Mouse (Mus musculus): ENCODE results near the gene Cpa2.
A peak's percentile ranks its signal among the peaks of the same experiment; 100 is the strongest.

The Cpa2 gene

DNA sequence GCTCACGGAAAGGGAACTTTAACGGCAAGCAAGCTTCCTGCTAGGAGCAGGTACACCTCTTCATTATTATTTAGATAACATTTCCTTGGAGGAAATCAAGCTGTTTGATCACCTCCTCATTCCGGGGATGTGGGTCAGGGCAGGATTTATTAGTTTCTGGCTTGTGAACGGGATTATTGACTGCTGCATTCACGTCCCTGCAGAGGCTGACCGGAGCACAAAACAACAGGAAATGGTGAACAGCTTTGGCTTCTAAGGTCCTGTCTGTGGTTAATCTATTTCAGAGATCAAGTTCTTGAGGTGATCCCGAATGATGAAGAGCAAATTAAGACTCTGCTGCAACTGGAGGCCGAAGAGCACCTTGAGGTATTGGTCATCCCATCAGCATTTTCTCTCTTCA lies 2.5 kb downstream of the Cpa2 start:
- Histone ChIP-seq H3K4me1 (replicated peaks; ENCODE audit: low read depth, low read length) (peaks cover 46% of the 10 kb centered on the region), H3K27me3 (ENCODE audit: insufficient read depth, low read length) (peaks cover 49% of the 10 kb centered on the region), H3K9me3 (ENCODE audit: low read length) (no peaks in the 10 kb centered on the region), H3K36me3 (ENCODE audit: insufficient read depth, low read length) (no peaks in the 10 kb centered on the region), H3K4me3 (replicated peaks; ENCODE audit: low read length) (no peak overlapping the region)
- no peak for TF ChIP-seq CTCF (conservative IDR thresholded peaks at IDR 0.05; ENCODE audit: low read length)
- no peak for TF ChIP-seq POU5F1 (IDR thresholded peaks at IDR 0.05; ENCODE audit: borderline replicate concordance, low read length)
- no peak for TF ChIP-seq NANOG (IDR thresholded peaks at IDR 0.05; ENCODE audit: borderline replicate concordance, low read length)

DNA sequence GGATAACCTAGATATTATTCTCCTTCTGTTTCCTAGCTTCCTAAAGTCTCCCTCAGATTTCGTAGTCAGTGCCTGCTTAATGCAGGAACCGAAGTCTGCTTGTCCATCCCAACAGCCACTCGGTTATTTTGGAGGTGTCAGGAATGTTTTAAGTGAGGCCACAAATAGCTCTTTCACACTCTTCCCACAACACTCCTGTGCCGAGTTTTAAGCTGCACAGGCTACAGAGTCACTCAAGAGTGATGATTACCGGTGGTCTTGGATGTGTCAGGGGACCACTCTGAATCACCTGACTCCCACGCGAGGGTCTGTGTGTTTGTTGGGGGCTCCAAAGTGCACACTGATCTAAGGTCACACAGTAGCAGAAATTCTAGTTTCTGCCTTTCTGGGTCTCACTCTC lies 4.3 kb downstream of the Cpa2 start:
- peaks cover 56% of the 10 kb centered on the region for H3K4me1 ChIP-seq (replicated peaks; ENCODE audit: low read depth, low read length)
- no peak overlapping the region for H3K4me3 ChIP-seq (replicated peaks; ENCODE audit: low read length)
- no peak for TF ChIP-seq POU5F1 (IDR thresholded peaks at IDR 0.05; ENCODE audit: borderline replicate concordance, low read length)
- TF ChIP-seq NANOG (IDR thresholded peaks at IDR 0.05; ENCODE audit: borderline replicate concordance, low read length): no peak
- TF ChIP-seq CTCF (conservative IDR thresholded peaks at IDR 0.05; ENCODE audit: low read length): no peak
- peaks cover 60% of the 10 kb centered on the region for H3K27me3 ChIP-seq (ENCODE audit: insufficient read depth, low read length)
- H3K9me3 ChIP-seq (ENCODE audit: low read length): no peaks in the 10 kb centered on the region
- H3K36me3 ChIP-seq (ENCODE audit: insufficient read depth, low read length): no peaks in the 10 kb centered on the region

DNA sequence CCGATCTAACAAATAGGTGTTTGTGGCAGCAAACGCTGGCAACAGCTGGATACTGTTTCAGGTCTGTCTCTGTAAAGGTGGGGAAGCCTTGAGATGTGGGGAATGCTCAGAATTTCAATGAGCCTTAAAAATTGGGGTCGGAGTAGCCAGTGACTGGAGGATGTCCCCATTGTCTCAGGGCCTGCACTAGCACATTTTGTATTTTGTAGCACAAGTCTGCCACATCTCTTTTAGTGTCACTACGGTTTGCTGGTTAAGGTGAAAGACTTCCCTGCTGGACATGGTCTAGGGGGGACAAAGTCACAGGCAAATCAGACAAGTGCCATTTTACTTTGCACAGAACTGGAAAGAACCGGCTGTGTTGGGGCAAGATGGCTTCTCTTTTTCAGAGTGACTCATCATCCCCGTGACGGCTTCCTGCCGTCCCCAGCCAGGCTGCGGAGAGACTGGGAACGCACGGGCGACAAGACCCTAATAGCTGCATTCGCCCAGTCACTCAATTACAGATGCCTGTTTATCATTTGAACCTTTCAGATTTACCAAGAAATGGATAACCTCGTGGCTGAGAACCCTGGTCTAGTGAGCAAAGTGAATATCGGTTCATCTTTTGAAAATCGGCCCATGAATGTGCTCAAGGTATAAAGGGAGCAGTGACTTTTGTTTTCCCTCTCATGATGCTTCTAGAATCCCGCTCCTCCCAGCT lies 5.3 kb downstream of the Cpa2 start:
- Histone ChIP-seq H3K4me3 (replicated peaks; ENCODE audit: low read length) (peak overlapping the region; percentile 35), H3K4me1 (replicated peaks; ENCODE audit: low read depth, low read length) (peaks cover 59% of the 10 kb centered on the region), H3K9me3 (ENCODE audit: low read length) (no peaks in the 10 kb centered on the region), H3K27me3 (ENCODE audit: insufficient read depth, low read length) (peaks cover 61% of the 10 kb centered on the region), H3K36me3 (ENCODE audit: insufficient read depth, low read length) (no peaks in the 10 kb centered on the region)
- TF ChIP-seq NANOG (IDR thresholded peaks at IDR 0.05; ENCODE audit: borderline replicate concordance, low read length) (no peak), POU5F1 (IDR thresholded peaks at IDR 0.05; ENCODE audit: borderline replicate concordance, low read length) (no peak), CTCF (conservative IDR thresholded peaks at IDR 0.05; ENCODE audit: low read length) (no peak)

DNA sequence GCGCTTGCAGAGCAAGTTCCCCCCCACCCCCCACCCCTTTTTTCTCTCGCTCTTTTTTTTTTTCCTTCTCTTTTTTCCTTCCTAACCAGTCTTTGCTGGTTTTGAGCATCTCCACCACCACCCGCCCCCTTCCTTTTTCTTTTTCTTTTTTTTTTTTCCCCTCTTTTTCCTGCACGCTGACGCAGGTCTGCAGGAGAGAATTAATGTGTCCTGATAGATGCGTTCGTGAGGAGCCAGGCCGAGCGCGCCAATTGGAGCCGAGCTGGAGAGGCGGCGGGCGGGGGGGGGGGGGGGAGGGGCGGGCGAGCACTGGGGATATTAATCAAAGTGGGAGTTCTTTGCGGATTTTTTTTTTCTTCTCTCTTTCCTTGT lies 5.9 kb downstream of the Cpa2 start:
- Histone ChIP-seq H3K9me3 (ENCODE audit: low read length) (no peaks in the 10 kb centered on the region), H3K27me3 (ENCODE audit: insufficient read depth, low read length) (peaks cover 59% of the 10 kb centered on the region), H3K4me3 (replicated peaks; ENCODE audit: low read length) (peak overlapping the region; percentile 35), H3K4me1 (replicated peaks; ENCODE audit: low read depth, low read length) (peaks cover 61% of the 10 kb centered on the region), H3K36me3 (ENCODE audit: insufficient read depth, low read length) (no peaks in the 10 kb centered on the region)
- TF ChIP-seq POU5F1 (IDR thresholded peaks at IDR 0.05; ENCODE audit: borderline replicate concordance, low read length) (no peak), CTCF (conservative IDR thresholded peaks at IDR 0.05; ENCODE audit: low read length) (no peak), NANOG (IDR thresholded peaks at IDR 0.05; ENCODE audit: borderline replicate concordance, low read length) (no peak)

DNA sequence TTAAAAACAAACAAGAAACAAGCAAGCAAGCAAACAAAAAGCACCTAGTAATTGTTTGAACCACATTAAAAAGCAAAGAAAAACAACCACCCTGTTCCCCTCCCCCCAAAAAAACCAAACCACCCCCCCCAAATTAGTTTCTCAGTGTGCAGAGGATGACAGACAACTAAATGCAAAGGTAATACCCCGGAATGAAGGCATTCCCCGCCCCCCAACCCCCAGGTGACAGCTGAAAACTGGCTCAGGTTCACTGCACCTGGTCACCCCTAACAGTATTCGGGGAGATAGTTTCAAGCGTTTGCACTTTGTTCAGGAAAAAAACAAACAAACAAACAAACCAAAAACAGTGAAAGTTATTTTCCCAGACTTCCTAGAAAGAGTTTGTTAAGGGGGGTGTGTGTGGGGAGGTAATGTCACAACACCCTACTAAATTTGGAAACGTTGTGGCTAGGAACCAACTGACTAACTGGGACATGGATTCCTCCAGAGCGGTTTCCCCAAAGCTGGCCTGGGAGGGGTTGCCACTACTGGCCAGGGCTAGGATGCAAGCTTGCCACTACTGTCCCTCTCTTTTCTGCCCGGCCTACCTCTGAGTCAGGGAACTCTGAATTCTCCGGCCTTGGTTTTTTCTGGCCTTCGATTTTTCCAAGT lies 6.4 kb downstream of the Cpa2 start:
- TF ChIP-seq CTCF (conservative IDR thresholded peaks at IDR 0.05; ENCODE audit: low read length) (no peak), NANOG (IDR thresholded peaks at IDR 0.05; ENCODE audit: borderline replicate concordance, low read length) (no peak), POU5F1 (IDR thresholded peaks at IDR 0.05; ENCODE audit: borderline replicate concordance, low read length) (no peak)
- no peaks in the 10 kb centered on the region for H3K9me3 ChIP-seq (ENCODE audit: low read length)
- no peaks in the 10 kb centered on the region for H3K36me3 ChIP-seq (ENCODE audit: insufficient read depth, low read length)
- peaks cover 62% of the 10 kb centered on the region for H3K4me1 ChIP-seq (replicated peaks; ENCODE audit: low read depth, low read length)
- H3K4me3 ChIP-seq (replicated peaks; ENCODE audit: low read length): no peak overlapping the region
- H3K27me3 ChIP-seq (ENCODE audit: insufficient read depth, low read length): peaks cover 59% of the 10 kb centered on the region

DNA sequence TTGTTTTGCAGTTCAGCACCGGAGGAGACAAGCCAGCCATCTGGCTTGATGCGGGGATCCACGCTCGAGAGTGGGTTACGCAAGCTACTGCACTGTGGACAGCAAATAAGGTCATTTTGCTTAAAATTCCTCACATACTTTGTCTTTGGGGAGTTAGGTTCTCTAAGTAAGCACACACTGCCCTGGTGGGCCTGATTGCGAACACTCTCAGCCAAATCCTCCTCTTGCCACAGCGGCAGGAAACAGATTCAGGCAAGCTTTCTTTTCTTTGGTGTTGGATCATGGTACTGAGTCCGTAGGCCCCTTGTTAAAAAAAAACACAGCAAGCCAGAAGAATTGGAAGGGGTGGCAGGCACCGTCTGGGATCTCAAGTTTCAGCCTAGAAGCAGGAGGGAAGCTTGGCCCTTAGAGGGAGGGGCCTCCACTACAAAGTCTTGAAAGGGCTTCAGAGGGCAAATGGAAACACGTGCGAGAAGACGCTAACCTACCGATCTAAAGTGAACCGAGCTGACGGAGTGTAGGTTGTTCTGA lies 7.9 kb downstream of the Cpa2 start:
- Histone ChIP-seq H3K4me3 (replicated peaks; ENCODE audit: low read length) (peak overlapping the region; percentile 32), H3K27me3 (ENCODE audit: insufficient read depth, low read length) (peaks cover 59% of the 10 kb centered on the region), H3K36me3 (ENCODE audit: insufficient read depth, low read length) (no peaks in the 10 kb centered on the region), H3K9me3 (ENCODE audit: low read length) (no peaks in the 10 kb centered on the region), H3K4me1 (replicated peaks; ENCODE audit: low read depth, low read length) (peaks cover 47% of the 10 kb centered on the region)
- TF ChIP-seq POU5F1 (IDR thresholded peaks at IDR 0.05; ENCODE audit: borderline replicate concordance, low read length) (no peak), CTCF (conservative IDR thresholded peaks at IDR 0.05; ENCODE audit: low read length) (no peak), NANOG (IDR thresholded peaks at IDR 0.05; ENCODE audit: borderline replicate concordance, low read length) (no peak)

DNA sequence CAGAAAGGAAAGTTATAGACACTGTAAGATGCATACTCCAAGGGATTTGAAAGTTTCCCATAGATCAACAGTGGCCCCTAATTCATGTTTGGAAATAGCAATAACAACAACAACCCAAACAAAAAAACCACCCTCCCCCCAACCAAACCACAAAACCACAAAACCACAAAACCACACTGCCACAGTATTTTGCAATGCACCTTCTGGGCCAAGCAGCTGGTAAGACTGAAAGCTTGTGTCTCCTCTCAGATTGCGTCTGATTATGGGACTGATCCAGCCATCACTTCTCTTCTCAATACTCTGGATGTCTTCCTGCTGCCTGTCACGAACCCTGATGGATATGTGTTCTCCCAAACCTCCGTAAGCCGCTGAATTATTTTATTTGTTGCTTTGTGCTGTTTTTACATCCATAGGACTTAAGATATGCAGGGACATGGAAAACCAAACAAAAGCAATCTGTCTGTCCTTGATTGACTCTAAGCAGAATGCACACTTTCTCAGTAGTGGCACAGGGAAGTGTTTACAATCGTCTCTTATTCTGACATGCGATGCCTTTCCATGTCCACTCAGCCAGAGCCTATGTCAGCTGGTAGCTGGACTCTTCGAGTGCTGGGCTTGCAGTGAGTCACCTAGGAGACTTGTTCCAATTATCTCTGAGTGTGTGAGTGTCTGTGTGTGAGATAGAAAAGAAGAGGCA lies 9.3 kb downstream of the Cpa2 start:
- Histone ChIP-seq H3K36me3 (ENCODE audit: insufficient read depth, low read length) (no peaks in the 10 kb centered on the region), H3K27me3 (ENCODE audit: insufficient read depth, low read length) (peaks cover 52% of the 10 kb centered on the region), H3K9me3 (ENCODE audit: low read length) (no peaks in the 10 kb centered on the region), H3K4me1 (replicated peaks; ENCODE audit: low read depth, low read length) (peaks cover 45% of the 10 kb centered on the region), H3K4me3 (replicated peaks; ENCODE audit: low read length) (no peak overlapping the region)
- no peak for TF ChIP-seq NANOG (IDR thresholded peaks at IDR 0.05; ENCODE audit: borderline replicate concordance, low read length)
- no peak for TF ChIP-seq POU5F1 (IDR thresholded peaks at IDR 0.05; ENCODE audit: borderline replicate concordance, low read length)
- TF ChIP-seq CTCF (conservative IDR thresholded peaks at IDR 0.05; ENCODE audit: low read length): no peak

DNA sequence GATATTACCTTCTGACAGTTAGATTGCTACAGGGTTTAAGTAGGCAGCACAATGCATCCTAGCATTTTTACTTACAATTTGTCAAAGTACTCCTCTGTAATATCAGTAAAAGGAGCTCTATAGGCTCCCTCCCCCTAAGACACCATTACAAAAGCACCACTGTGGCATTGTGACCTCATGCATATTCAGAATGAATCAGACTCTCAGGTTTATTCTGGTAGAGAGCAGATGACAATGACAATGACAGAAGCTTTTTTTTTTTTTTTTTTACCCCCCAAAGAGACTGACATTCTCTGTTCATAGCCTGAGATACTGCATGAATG lies 9.8 kb downstream of the Cpa2 start:
- Histone ChIP-seq H3K27me3 (ENCODE audit: insufficient read depth, low read length) (peaks cover 48% of the 10 kb centered on the region), H3K4me1 (replicated peaks; ENCODE audit: low read depth, low read length) (peaks cover 44% of the 10 kb centered on the region), H3K4me3 (replicated peaks; ENCODE audit: low read length) (no peak overlapping the region), H3K36me3 (ENCODE audit: insufficient read depth, low read length) (no peaks in the 10 kb centered on the region), H3K9me3 (ENCODE audit: low read length) (no peaks in the 10 kb centered on the region)
- TF ChIP-seq NANOG (IDR thresholded peaks at IDR 0.05; ENCODE audit: borderline replicate concordance, low read length): no peak

Measured in E14TG2a.4 (cell line).